Mouse (Mus musculus): ENCODE results near the gene Tspo. TPM values are rescaled to one million over a fixed set of nuclear protein-coding genes. Genes with fewer than 3 reads are reported as not detected.

The Tspo gene
- total RNA-seq, 4 experiments from 2014 or later, result 57.1 to 66.2 (median 60.4) TPM

DNA sequence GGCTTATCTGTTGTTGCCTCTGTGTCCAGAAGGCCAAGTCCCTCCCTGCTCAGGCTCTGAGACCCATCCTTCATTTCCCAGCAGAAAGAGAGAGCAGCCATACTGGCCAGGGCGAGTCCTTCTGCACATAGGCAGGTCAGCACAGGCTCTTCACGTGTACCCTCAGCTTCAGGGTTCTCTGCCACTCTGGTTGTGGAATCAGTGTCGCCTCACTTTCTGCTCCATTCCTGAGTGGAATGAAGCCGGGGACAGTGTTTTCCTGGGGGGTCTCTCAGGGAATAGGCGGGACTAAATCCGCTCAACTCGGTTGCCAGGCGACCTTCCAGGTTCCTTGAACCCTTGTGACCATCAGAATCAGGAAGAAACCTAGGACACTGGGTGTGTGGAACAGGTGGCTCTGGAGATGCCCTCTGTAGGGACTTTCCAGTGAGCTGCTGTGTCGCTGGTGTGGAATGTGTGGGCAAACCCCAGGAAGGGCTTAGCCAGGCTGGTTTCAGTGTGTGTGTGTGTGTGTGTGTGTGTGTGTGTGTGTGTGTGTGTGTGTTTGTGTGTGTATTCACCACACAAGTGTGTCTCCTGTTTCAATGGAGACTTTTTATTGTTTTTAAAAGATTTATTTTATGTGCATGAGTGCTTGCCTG is 21.6 kb upstream of the Tspo start:
- no peak for DNase-seq (ENCODE audit: low spot score)

DNA sequence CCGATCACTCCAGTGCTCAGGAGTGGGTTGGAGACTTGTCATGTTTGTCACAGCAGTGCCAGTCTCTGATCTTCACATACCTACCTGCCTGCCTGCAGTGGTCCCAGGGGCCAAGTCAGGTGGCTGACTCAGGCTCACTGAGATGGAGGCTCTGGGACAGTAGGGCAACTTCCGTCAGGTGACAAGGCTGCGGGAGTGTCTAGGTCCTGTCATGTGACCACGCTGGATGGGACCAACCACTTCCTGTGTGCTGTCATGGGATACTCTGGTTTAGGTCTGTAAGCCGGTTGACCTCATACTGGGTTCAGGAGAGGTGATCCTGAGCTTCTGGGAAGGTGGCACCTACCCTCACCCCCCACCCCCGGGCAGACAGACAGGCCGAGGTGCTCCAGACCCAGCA is 17.4 kb upstream of the Tspo start:
- DNase-seq (ENCODE audit: low spot score), result no peak

DNA sequence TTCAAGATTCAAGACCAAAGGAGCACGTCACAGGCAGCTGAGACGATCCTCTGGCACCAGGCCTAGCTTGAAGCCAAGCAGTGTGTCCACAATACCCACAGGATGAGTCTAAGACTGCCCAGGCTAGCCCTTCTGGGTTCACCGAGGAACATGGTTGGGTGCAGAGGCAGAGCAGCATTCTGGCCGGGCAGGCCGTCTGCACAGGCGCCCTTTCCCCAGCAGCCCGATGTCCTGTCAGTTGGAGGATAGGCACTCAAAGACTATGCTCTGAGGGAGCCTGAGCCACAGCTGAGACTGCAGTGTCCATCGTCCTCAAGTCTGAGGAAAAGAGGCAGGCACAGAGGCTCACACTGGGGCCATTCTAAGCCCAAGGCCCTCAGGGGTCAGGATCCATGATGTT is 16.2 kb upstream of the Tspo start:
- DNase-seq (ENCODE audit: low spot score), result no peak

GRCm38 (mm10) chr15:83550137-83550536 is 13.3 kb upstream of the Tspo start:
- DNase-seq (ENCODE audit: low spot score), result no peak

DNA sequence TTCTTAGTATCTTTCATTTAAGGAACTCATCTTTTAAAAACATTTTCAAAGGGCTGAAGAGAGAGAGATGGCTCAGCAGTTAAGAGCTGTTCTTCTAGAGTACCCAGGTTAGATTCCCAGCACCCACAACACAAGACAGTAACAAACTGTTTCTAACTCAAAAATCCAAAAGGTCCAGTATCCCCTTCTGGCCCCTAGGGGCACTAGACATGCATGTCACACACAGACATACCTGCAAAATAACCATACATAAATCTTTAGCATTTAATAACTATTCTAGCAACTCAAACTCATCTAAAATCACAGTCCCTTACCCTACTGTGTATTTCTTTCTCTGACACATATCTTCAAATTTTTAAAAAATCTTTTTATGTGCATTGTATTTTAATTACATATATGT is 9.6 kb upstream of the Tspo start:
- no peak for DNase-seq (ENCODE audit: low spot score)

DNA sequence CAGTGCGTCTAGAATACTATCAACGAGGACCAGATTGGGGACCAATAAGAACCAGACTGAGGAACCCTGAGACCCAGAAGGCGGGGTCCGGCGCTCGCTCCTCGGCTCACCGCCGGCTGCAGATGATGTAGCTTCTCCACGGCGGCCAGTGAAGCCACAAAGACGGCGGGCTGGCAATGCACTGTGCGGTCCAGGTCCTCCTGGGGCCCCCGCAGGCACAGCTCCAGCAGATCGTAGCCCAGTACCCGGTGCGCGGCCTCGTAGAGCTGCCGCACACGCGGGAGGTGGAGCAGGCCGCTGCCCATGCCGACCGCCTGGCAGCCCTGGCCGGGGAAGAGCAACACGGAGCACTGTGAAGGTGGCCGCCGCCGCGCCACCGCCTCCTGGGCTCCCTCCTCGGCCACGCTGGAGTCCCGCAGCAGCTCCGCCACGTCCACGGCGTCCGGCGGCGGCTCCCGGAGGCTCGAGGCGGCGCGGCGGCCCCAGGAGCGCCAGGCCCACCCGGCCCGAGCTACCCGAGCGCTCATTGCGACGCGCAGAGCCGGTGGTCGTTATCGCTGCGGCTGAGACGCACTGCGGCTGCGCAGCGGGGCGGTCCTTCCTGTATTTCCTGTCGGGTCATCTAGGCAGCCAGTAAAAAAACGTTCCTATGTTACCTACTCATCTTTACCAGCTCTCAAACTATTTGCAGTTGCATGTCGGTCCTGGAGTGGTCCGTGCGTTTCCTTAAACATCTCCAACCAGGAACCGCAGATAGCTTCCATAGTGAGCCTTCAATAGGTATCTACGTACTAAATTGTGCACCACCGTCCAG is 8.0 kb upstream of the Tspo start:
- DNase-seq (ENCODE audit: low spot score), result peak; percentile 88

GRCm38 (mm10) chr15:83560941-83561477 is 2.4 kb upstream of the Tspo start:
- DNase-seq (ENCODE audit: low spot score), result no peak

DNA sequence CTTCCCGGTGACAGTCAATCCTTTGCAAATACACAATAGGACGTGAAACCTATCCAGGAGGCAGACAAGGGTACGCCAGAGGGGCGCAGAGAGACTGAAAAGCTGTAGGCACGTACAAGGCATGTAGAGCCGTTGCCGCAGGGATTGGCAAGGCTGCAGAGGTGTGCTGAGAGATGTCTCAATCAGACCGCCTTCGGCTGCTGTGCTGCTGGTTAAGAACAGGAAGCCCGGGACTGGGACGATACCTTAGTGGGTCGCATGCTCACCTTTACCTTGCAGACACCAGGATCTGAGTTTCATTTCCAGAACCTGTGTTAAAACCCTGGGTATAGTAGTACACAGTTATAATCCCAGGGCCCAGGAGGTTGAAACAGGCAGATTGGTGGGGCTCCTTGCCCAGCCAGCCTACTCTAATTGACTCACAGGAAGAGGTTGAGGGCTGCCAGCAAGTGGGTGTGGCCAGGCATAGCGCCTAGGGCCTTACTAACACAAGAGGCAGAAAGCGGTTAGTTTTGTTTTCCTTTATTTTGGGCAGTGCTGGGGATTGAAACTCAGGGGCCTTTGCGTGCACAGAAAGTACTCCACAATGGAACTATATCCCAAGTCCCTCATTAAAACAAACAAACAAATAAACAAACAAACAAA is 644 bp upstream of the Tspo start:
- peak; percentile 91 for DNase-seq (ENCODE audit: low spot score)

GRCm38 (mm10) chr15:83563857-83564651 is 662 bp downstream of the Tspo start:
- peak; percentile 57 for DNase-seq (ENCODE audit: low spot score)

GRCm38 (mm10) chr15:83565434-83565833 is 2.0 kb downstream of the Tspo start:
- DNase-seq (ENCODE audit: low spot score), result peak; percentile 40

DNA sequence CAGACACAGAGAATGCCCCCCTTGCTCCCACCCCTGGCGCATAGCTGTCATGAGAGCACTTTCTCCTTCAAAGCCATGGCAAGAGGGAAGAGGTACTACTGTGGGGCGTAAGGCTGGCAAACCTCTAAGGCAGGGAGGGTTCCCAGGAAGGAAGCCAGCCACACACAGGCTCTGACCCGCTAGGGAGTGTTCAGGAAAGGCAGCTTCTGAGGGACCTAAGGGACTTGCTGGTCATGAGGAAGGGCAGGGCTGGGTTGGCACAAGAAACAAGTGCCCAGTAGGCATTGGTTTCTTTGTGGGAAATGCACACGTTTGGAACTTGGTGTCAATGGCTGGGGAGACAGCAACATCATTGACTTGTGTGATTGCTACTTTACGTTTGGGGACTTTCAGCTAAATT is 2.6 kb downstream of the Tspo start:
- DNase-seq (ENCODE audit: low spot score), result no peak

DNA sequence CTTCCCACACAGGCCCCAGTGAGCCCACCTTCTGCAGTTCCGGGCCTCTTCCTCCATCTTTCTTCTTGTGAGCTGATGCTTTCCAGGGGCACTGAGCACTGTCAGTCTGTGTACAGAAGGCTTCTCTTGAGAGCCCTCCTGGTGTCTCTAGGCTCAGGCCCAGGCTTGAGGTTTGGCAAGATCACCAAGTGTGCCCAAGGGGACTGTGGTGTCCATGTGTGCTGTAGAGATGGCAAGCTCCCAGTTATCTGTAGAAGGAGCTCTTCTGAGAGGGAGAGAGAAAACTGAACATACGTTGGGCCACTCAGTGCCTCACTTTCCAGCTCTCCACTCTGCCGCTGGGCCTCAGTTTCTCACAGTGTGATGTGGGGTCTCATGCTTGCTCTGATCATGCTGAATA is 4.3 kb downstream of the Tspo start:
- no peak for DNase-seq (ENCODE audit: low spot score)

DNA sequence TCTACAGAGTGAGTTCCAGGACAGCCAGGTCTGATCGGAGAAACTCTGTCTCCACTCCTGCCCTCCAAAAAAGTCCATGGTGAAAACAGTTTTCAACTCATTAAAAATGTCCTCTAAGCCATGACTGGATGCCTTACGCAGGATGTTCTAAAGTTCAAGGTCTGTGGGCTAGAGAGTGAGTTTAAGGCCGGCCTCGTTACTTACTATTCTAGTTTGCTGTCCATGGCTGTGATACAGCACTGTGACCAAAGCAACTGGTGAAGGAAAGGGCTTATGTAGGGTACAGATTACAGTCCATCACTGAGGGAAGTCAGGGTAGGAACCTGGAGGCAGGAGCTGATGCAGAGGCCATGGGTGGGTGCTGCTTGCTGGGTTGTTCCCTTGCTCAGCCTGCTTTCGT is 5.2 kb downstream of the Tspo start:
- DNase-seq (ENCODE audit: low spot score), result no peak

DNA sequence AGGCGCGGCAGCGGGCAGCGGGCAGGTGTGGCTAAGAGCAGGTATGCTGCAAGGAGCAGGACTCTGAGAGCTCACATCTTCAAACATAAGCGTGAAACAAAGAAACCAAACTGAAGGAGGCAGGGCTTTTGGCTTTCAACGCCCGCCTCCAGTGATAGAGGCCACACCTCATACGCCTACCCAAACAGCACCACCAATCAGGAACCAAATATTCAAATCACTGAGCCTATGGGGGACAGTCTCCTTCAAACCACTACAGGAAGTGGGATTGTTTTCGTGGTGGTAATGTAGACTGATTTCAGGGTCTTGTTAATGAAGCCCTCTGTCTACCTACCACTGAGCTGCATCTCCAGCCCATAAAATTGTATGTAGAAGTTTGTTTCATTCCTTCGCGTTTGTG is 6.3 kb downstream of the Tspo start:
- DNase-seq (ENCODE audit: low spot score), result no peak

DNA sequence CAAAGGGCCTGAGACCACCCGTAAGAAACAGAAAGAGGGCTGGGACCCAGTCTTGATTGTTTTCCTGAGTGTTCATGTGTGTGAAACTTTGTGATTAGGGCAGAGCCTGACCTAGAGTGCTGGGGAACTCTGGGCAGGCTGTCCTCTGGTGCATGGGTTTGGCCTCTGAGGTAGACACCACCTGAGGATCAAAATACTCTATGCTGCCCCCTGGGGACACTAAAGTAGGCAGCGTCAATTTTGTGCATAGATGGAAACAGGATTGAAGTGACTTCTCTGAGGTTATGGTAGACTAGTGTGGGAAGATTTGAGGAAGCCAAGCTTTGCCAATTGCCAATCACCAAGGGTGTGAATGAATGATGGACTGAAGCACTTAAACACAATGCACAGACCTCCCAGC is 7.2 kb downstream of the Tspo start:
- DNase-seq (ENCODE audit: low spot score), result no peak

DNA sequence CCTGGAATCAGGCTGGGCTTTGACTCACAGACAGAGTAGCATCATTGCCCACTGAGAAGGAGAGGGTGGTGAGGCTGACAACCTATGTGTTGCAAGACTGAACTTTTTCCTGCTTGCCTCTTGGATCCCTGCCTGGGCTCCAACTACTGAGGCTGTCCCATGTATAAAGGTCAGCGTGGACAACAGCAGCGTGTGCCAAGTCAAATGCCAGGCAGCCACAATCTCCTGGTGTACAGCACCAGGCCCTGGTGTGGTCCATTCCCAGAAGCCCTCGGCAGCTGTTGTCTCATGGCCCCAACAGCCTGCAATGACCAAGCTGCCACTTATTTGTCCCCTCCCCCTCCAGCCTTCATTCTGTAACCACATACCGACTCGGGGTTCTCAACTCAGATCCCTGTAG is 8.2 kb downstream of the Tspo start:
- DNase-seq (ENCODE audit: low spot score), result no peak

DNA sequence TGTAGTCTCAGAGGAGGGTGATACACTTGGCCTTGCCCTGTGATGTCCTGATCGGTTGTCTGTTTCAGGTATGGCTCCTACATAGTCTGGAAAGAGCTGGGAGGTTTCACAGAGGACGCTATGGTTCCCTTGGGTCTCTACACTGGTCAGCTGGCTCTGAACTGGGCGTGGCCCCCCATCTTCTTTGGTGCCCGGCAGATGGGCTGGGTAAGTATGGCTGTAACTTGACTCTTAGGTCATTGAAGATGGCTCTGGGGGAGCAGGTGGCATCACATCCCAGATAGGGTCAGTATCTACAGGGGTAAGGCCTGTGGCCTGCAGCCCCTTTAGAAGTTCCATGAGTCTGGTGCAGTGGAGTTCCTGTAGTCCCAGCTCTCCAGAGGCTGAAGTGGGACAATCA is 8.7 kb downstream of the Tspo start:
- no peak for DNase-seq (ENCODE audit: low spot score)

- no peak for DNase-seq (ENCODE audit: low spot score)
Measured at GRCm38 (mm10) chr15:83573606-83574005, 10.2 kb downstream of the Tspo start.

- no peak for DNase-seq (ENCODE audit: low spot score)
Measured at GRCm38 (mm10) chr15:83574731-83575351, 11.4 kb downstream of the Tspo start.

DNA sequence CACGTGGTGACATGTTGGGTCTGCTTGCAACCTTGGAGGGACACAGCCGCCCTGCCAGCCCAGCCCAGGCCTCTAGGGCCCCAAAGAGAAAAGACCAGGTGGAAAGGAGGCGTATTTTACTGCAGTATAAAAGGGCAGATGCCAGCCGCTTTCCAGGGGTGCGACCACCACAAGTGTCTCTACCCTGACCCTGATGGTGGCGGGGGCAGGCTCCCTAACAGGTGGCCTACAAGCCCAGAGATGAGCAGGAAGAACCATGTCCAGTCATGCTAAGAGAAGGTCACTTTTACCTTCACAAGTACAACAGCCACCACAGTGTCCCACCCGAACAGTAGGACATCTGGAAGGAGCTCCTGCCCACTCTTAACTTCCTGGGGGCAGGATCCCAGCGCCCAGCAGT is 12.2 kb downstream of the Tspo start:
- DNase-seq (ENCODE audit: low spot score), result no peak

DNA sequence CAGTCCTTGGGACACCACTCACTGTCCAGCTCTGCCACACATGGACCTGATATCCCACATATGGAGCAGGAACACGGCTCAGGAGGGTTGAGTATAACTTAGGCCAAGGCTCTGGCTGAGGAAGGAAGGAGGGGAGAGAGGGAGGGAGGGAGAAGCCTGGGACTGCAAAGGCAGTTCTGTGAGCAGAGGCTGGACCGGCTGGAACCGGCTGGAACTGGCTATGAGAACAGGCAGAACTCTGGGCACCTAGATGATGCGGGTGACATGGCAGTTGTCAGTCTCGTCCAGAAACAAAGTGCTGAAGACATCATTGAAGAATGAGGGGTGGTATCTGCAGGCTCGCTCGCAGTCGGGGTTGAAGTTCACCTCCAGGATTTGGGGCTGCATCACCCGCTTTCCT is 13.3 kb downstream of the Tspo start:
- DNase-seq (ENCODE audit: low spot score), result no peak

Data from heart, adult 8-10 months (tissue).